Mouse (Mus musculus) liver, adult 2 months (tissue): ENCODE results near the gene Fam71f2. TPM values are rescaled to one million over a fixed set of nuclear protein-coding genes. Genes with fewer than 3 reads are reported as not detected.

Experiments
- DNase-seq: peaks from one replicate; pipeline ENCODE4 v3.0.0-alpha.2; 2011; ENCODE audit warnings: low read depth, low spot score; ENCODE audit errors: extremely low read depth
- H3K27ac ChIP-seq: fragments of 200-500 bp; replicated peaks from 2 replicates; pipeline ENCODE4 v1.5.1; 2012; ENCODE audit warnings: low read depth, mild to moderate bottlenecking, control low read depth, inconsistent platforms, low read length; ENCODE audit not compliant: insufficient read depth
- H3K27me3 ChIP-seq: fragments of 200-500 bp; 2 replicates; pipeline ENCODE4 v1.6.1; 2012; ENCODE audit warnings: mild to moderate bottlenecking, moderate library complexity, low read length, inconsistent platforms; ENCODE audit not compliant: control insufficient read depth, insufficient read depth
- H3K36me3 ChIP-seq: fragments of 200-500 bp; 2 replicates; pipeline ENCODE4 v1.6.1; 2012; ENCODE audit warnings: low read length, inconsistent platforms; ENCODE audit not compliant: control insufficient read depth, insufficient read depth
- H3K4me1 ChIP-seq: fragments of 200-500 bp; 2 replicates; pipeline ENCODE4 v1.6.1; 2011; ENCODE audit warnings: low read length; ENCODE audit not compliant: control insufficient read depth, insufficient read depth
- H3K4me3 ChIP-seq: fragments of 200-500 bp; 2 replicates; pipeline ENCODE4 v1.5.1; 2011; ENCODE audit warnings: low read depth, mild to moderate bottlenecking, control low read depth, low read length, moderate library complexity; ENCODE audit not compliant: insufficient read depth
- H3K79me2 ChIP-seq: fragments of 200-500 bp; 2 replicates; pipeline ENCODE4 v1.6.1; 2012; ENCODE audit warnings: inconsistent platforms, mild to moderate bottlenecking, low read length, moderate library complexity; ENCODE audit not compliant: control insufficient read depth, insufficient read depth
- H3K9ac ChIP-seq: fragments of 200-500 bp; 2 replicates; pipeline ENCODE4 v1.6.1; 2012; ENCODE audit warnings: low read depth, mild to moderate bottlenecking, control low read depth, inconsistent platforms, low read length
- CTCF ChIP-seq: fragments of 200-500 bp; IDR thresholded peaks from 2 replicates; pipeline ENCODE4 v1.5.1; 2011; ENCODE audit warnings: low read depth, low read length, control low read depth
- POLR2A ChIP-seq: fragments of 200-500 bp; IDR thresholded peaks from 2 replicates; pipeline ENCODE4 v1.6.1; 2011; ENCODE audit warnings: low read length, control low read depth; ENCODE audit not compliant: insufficient read depth; ENCODE audit errors: extremely low read depth
- WGBS: fragments of 180-500 bp; shearing (Covaris S2); methylation state at CpG from one replicate; pipeline ENCODE4 v1.1.7; 2018; 5-methylcytosine and 5-hydroxymethylcytosine counted together
- polyA plus RNA-seq: library from polyadenylated mRNA; depleted of rRNA; stranded (reverse); fragments of >200 nt; gene quantifications from 2 replicates; pipeline ENCODE4 v1.2.3, GENCODE M21; 2012
- total RNA-seq: library from RNA; depleted of rRNA; stranded (reverse); fragments of >200 nt; gene quantifications from 2 replicates; pipeline ENCODE4 v1.2.3, GENCODE M21; 2014

Fam71f2 gene
- total and polyA plus RNA-seq, 2 experiments = not detected

GRCm38 (mm10) chr6:29317941-29318340, 38.5 kb downstream of the Fam71f2 start:
- Histone ChIP-seq H3K36me3 (no peaks in the 10 kb centered on the region), H3K27ac (no peak overlapping the region), H3K4me1 (no peaks in the 10 kb centered on the region), H3K9ac (no peak overlapping the region), H3K27me3 (no peaks in the 10 kb centered on the region), H3K79me2 (no peaks in the 10 kb centered on the region), H3K4me3 (no peak overlapping the region)
- no peak for DNase-seq
- no peak for TF ChIP-seq CTCF
- TF ChIP-seq POLR2A = no peak
- 75% methylated on average over 3 of the region's 3 CpGs for WGBS

- no peak within 1 kb of the TSS for H3K4me3 ChIP-seq
- DNase-seq = no peak
- 42% methylated on average over 3 of the region's 5 CpGs for WGBS
- H3K4me1 ChIP-seq = no peaks in the 10 kb centered on the region
- no peaks in the 10 kb centered on the region for H3K36me3 ChIP-seq
- no peak within 1 kb of the TSS for H3K27ac ChIP-seq
- TF ChIP-seq POLR2A (no peak), CTCF (no peak)
- H3K79me2 ChIP-seq = no peaks in the 10 kb centered on the region
- H3K27me3 ChIP-seq = no peaks in the 10 kb centered on the region
- no peak within 1 kb of the TSS for H3K9ac ChIP-seq
Measured at GRCm38 (mm10) chr6:29318879-29319278, 39.5 kb downstream of the Fam71f2 start, which contains the start of gene Fam71f1. Gene Fam71f1, plus strand, starts transcription at chr6:29319140.

GRCm38 (mm10) chr6:29321586-29321985, 42.2 kb downstream of the Fam71f2 start:
- no peaks in the 10 kb centered on the region for H3K27me3 ChIP-seq
- H3K36me3 ChIP-seq = no peaks in the 10 kb centered on the region
- no peak overlapping the region for H3K4me3 ChIP-seq
- TF ChIP-seq CTCF (no peak), POLR2A (no peak)
- H3K9ac ChIP-seq = no peak overlapping the region
- H3K4me1 ChIP-seq = no peaks in the 10 kb centered on the region
- H3K79me2 ChIP-seq = no peaks in the 10 kb centered on the region
- no peak overlapping the region for H3K27ac ChIP-seq
- WGBS = 85% methylated on average over 6 of the region's 6 CpGs
- DNase-seq = no peak

- H3K36me3 ChIP-seq = no peaks in the 10 kb centered on the region
- WGBS = 93% methylated on average over 7 of the region's 7 CpGs
- H3K79me2 ChIP-seq = no peaks in the 10 kb centered on the region
- H3K27me3 ChIP-seq = no peaks in the 10 kb centered on the region
- no peak for DNase-seq
- TF ChIP-seq POLR2A (no peak), CTCF (no peak)
- H3K4me1 ChIP-seq = no peaks in the 10 kb centered on the region
- H3K27ac ChIP-seq = no peak overlapping the region
- H3K9ac ChIP-seq = no peak overlapping the region
- no peak overlapping the region for H3K4me3 ChIP-seq
Measured at GRCm38 (mm10) chr6:29322147-29322546, 42.8 kb downstream of the Fam71f2 start.

GRCm38 (mm10) chr6:29322735-29323134, 43.3 kb downstream of the Fam71f2 start:
- Histone ChIP-seq H3K27ac (no peak overlapping the region), H3K36me3 (no peaks in the 10 kb centered on the region), H3K9ac (no peak overlapping the region), H3K27me3 (no peaks in the 10 kb centered on the region), H3K79me2 (no peaks in the 10 kb centered on the region), H3K4me1 (no peaks in the 10 kb centered on the region), H3K4me3 (no peak overlapping the region)
- 72% methylated on average over 4 of the region's 4 CpGs for WGBS
- TF ChIP-seq POLR2A (no peak), CTCF (no peak)
- DNase-seq = no peak

- H3K9ac ChIP-seq = no peak overlapping the region
- no peaks in the 10 kb centered on the region for H3K27me3 ChIP-seq
- no peaks in the 10 kb centered on the region for H3K4me1 ChIP-seq
- 81% methylated on average over 9 of the region's 9 CpGs for WGBS
- TF ChIP-seq POLR2A (no peak), CTCF (no peak)
- no peak overlapping the region for H3K27ac ChIP-seq
- no peaks in the 10 kb centered on the region for H3K79me2 ChIP-seq
- no peak overlapping the region for H3K4me3 ChIP-seq
- DNase-seq = no peak
- no peaks in the 10 kb centered on the region for H3K36me3 ChIP-seq
Measured at GRCm38 (mm10) chr6:29326961-29327360, 47.6 kb downstream of the Fam71f2 start.
